Mouse (Mus musculus): ENCODE data around the gene Atoh1. TPM values are rescaled to one million over a fixed set of nuclear protein-coding genes. Genes with fewer than 3 reads are reported as not detected.

Gene Atoh1
- polyA plus RNA-seq (2015; fragmentation: Nextera tagmentation; extraction: Ambion mirVana): not detected in 2 replicates

GRCm38 (mm10) chr6:64728499-64729198, at the start of gene Atoh1:
TSS of gene Atoh1 (plus strand) at chr6:64729125.
- WGBS: under 1% methylated on average over 34 of the region's 34 CpGs
- H3K27ac ChIP-seq (replicated peaks): no peak within 1 kb of the TSS
- H3K36me3 ChIP-seq: no peaks in the 10 kb centered on the region
- H3K4me3 ChIP-seq: peak within 1 kb of the TSS; percentile 58
- peak; percentile 58; the same call in 1 of the 2 replicates for ATAC-seq (ENCODE audit: extremely low read depth, insufficient number of reproducible peaks, low FRiP score, low TSS enrichment)
- H3K4me1 ChIP-seq: peaks cover 27% of the 10 kb centered on the region
- peak within 1 kb of the TSS; percentile 95 for H3K4me2 ChIP-seq
- peaks cover 68% of the 10 kb centered on the region for H3K27me3 ChIP-seq (replicated peaks)
- H3K9me3 ChIP-seq: no peaks in the 10 kb centered on the region
- H3K9ac ChIP-seq: peak within 1 kb of the TSS; percentile 61

- Histone ChIP-seq H3K36me3 (no peaks in the 10 kb centered on the region), H3K4me3 (no peak overlapping the region), H3K27me3 (replicated peaks) (peaks cover 36% of the 10 kb centered on the region), H3K9me3 (no peaks in the 10 kb centered on the region), H3K9ac (no peak overlapping the region), H3K4me1 (peaks cover 6% of the 10 kb centered on the region; the same call in 1 of the 2 replicates), H3K4me2 (no peak overlapping the region), H3K27ac (replicated peaks) (no peak overlapping the region)
- WGBS: 30% methylated on average over 9 of the region's 9 CpGs
- no peak for ATAC-seq (ENCODE audit: extremely low read depth, insufficient number of reproducible peaks, low FRiP score, low TSS enrichment)
Measured at GRCm38 (mm10) chr6:64683974-64684373, 45.0 kb upstream of the Atoh1 start.

GRCm38 (mm10) chr6:64684973-64685372, 44.0 kb upstream of the Atoh1 start:
- Histone ChIP-seq H3K9ac (peak overlapping the region; percentile 52; the same call in 1 of the 2 replicates), H3K9me3 (no peaks in the 10 kb centered on the region), H3K27ac (replicated peaks) (no peak overlapping the region), H3K4me1 (peaks cover 6% of the 10 kb centered on the region; the same call in 1 of the 2 replicates), H3K36me3 (no peaks in the 10 kb centered on the region), H3K27me3 (replicated peaks) (peaks cover 36% of the 10 kb centered on the region), H3K4me3 (no peak overlapping the region), H3K4me2 (peak overlapping the region; percentile 47)
- no peak for ATAC-seq (ENCODE audit: extremely low read depth, insufficient number of reproducible peaks, low FRiP score, low TSS enrichment)
- WGBS: 9% methylated on average over 5 of the region's 5 CpGs

GRCm38 (mm10) chr6:64688181-64688944, 40.6 kb upstream of the Atoh1 start:
- Histone ChIP-seq H3K9ac (no peak overlapping the region), H3K4me3 (peak overlapping the region; percentile 11; the same call in 1 of the 2 replicates), H3K9me3 (no peaks in the 10 kb centered on the region), H3K27ac (replicated peaks) (no peak overlapping the region), H3K27me3 (replicated peaks) (peaks cover 36% of the 10 kb centered on the region), H3K4me1 (peaks cover 6% of the 10 kb centered on the region; the same call in 1 of the 2 replicates), H3K36me3 (no peaks in the 10 kb centered on the region), H3K4me2 (peak overlapping the region; percentile 57)
- WGBS: 11% methylated on average over 19 of the region's 19 CpGs
- ATAC-seq (ENCODE audit: extremely low read depth, insufficient number of reproducible peaks, low FRiP score, low TSS enrichment): no peak

- Histone ChIP-seq H3K27ac (replicated peaks) (no peak overlapping the region), H3K36me3 (no peaks in the 10 kb centered on the region), H3K9me3 (no peaks in the 10 kb centered on the region), H3K27me3 (replicated peaks) (no peaks in the 10 kb centered on the region), H3K4me3 (no peak overlapping the region), H3K4me1 (no peaks in the 10 kb centered on the region), H3K9ac (no peak overlapping the region), H3K4me2 (no peak overlapping the region)
- no peak for ATAC-seq (ENCODE audit: extremely low read depth, insufficient number of reproducible peaks, low FRiP score, low TSS enrichment)
- 57% methylated on average over 7 of the region's 7 CpGs for WGBS
Measured at GRCm38 (mm10) chr6:64694688-64695087, 34.2 kb upstream of the Atoh1 start.

- H3K4me3 ChIP-seq: no peak overlapping the region
- H3K4me1 ChIP-seq: no peaks in the 10 kb centered on the region
- no peak for ATAC-seq (ENCODE audit: extremely low read depth, insufficient number of reproducible peaks, low FRiP score, low TSS enrichment)
- no peaks in the 10 kb centered on the region for H3K27me3 ChIP-seq (replicated peaks)
- no peak overlapping the region for H3K27ac ChIP-seq (replicated peaks)
- WGBS: 70% methylated on average over 2 of the region's 2 CpGs
- H3K9ac ChIP-seq: no peak overlapping the region
- H3K36me3 ChIP-seq: no peaks in the 10 kb centered on the region
- H3K9me3 ChIP-seq: no peaks in the 10 kb centered on the region
- no peak overlapping the region for H3K4me2 ChIP-seq
Measured at GRCm38 (mm10) chr6:64703659-64704058, 25.3 kb upstream of the Atoh1 start.

GRCm38 (mm10) chr6:64727751-64728403, 1.0 kb upstream of the Atoh1 start:
- no peak for ATAC-seq (ENCODE audit: extremely low read depth, insufficient number of reproducible peaks, low FRiP score, low TSS enrichment)
- Histone ChIP-seq H3K4me1 (peaks cover 27% of the 10 kb centered on the region), H3K9me3 (no peaks in the 10 kb centered on the region), H3K4me3 (peak overlapping the region; percentile 58), H3K36me3 (no peaks in the 10 kb centered on the region), H3K27me3 (replicated peaks) (peaks cover 61% of the 10 kb centered on the region), H3K27ac (replicated peaks) (no peak overlapping the region), H3K9ac (peak overlapping the region; percentile 61), H3K4me2 (peak overlapping the region; percentile 95)
- under 1% methylated on average over 29 of the region's 29 CpGs for WGBS

- Histone ChIP-seq H3K36me3 (no peaks in the 10 kb centered on the region), H3K4me2 (peak overlapping the region; percentile 95), H3K4me1 (peaks cover 34% of the 10 kb centered on the region), H3K4me3 (peak overlapping the region; percentile 58), H3K9me3 (no peaks in the 10 kb centered on the region), H3K9ac (peak overlapping the region; percentile 61), H3K27me3 (replicated peaks) (peaks cover 76% of the 10 kb centered on the region), H3K27ac (replicated peaks) (no peak overlapping the region)
- ATAC-seq (ENCODE audit: extremely low read depth, insufficient number of reproducible peaks, low FRiP score, low TSS enrichment): no peak
- under 1% methylated on average over 53 of the region's 53 CpGs for WGBS
Measured at GRCm38 (mm10) chr6:64729231-64730011, 496 bp downstream of the Atoh1 start.

- H3K27me3 ChIP-seq (replicated peaks): peaks cover 82% of the 10 kb centered on the region
- H3K9ac ChIP-seq: no peak overlapping the region
- no peak for ATAC-seq (ENCODE audit: extremely low read depth, insufficient number of reproducible peaks, low FRiP score, low TSS enrichment)
- no peak overlapping the region for H3K27ac ChIP-seq (replicated peaks)
- peak overlapping the region; percentile 95 for H3K4me2 ChIP-seq
- peak overlapping the region; percentile 58 for H3K4me3 ChIP-seq
- no peaks in the 10 kb centered on the region for H3K9me3 ChIP-seq
- no peaks in the 10 kb centered on the region for H3K36me3 ChIP-seq
- WGBS: 1% methylated on average over 19 of the region's 19 CpGs
- H3K4me1 ChIP-seq: peaks cover 40% of the 10 kb centered on the region
Measured at GRCm38 (mm10) chr6:64730030-64730429, 1.1 kb downstream of the Atoh1 start.

- Histone ChIP-seq H3K27me3 (replicated peaks) (peaks cover 88% of the 10 kb centered on the region), H3K9ac (no peak overlapping the region), H3K27ac (replicated peaks) (no peak overlapping the region), H3K4me2 (peak overlapping the region; percentile 95), H3K4me3 (peak overlapping the region; percentile 58), H3K36me3 (no peaks in the 10 kb centered on the region), H3K4me1 (peaks cover 40% of the 10 kb centered on the region), H3K9me3 (no peaks in the 10 kb centered on the region)
- WGBS: 7% methylated on average over 14 of the region's 14 CpGs
- no peak for ATAC-seq (ENCODE audit: extremely low read depth, insufficient number of reproducible peaks, low FRiP score, low TSS enrichment)
Measured at GRCm38 (mm10) chr6:64730506-64731020, 1.6 kb downstream of the Atoh1 start.
